In genomic region chr1:171647716-171648115, GRCm38 (mm10) we compare ENCODE assay signal across 20 mouse cellular contexts. TPM values are rescaled to one million over a fixed set of nuclear protein-coding genes. Genes with fewer than 3 reads are reported as not detected.
DNase-seq lines count a peak whose midpoint lies in the region; ATAC-seq and TF ChIP-seq lines count a peak whose summit lies in the region.
"Had no signal": no experiment of that assay in that cellular context is flagged by ENCODE, and none has a peak within 500 bp of the region (broad histone marks: within the 10 kb centered on the region; RNA-seq: fewer than 3 reads in every experiment).

No protein-coding gene starts in this region.

- H3K79me2 ChIP-seq in macrophage (ENCODE audit: inconsistent target), result peaks cover 68% of the 10 kb centered on the region

- WGBS in liver, postnatal 0 days (ENCODE audit: insufficient replicate concordance), result 72% methylated on average over 5 of the region's 5 CpGs
- 94% methylated on average over 5 of the region's 5 CpGs for WGBS in macrophage (ENCODE audit: missing documents)
- 88% methylated on average over 5 of the region's 5 CpGs for WGBS in forebrain, embryonic 10.5 days

- H3K4me2 ChIP-seq in liver, postnatal 0 days (ENCODE audit: low read depth, low read length), result peak overlapping the region; percentile 43; the same call in 1 of the 2 replicates
- H3K4me2 ChIP-seq: heart, embryonic 11.5 days; heart, embryonic 15.5 days; hindbrain, embryonic 13.5 days had no signal

- no peak for DNase-seq in liver, postnatal 0 days
- DNase-seq in liver, result no peak
- peak; percentile 33 to 37 for DNase-seq in B cell, adult 2 months
- DNase-seq in left cerebral cortex, postnatal 14 days (ENCODE audit: low spot score in 2 of 2), result no peak
- no peak for DNase-seq in kidney, adult 8-10 months
- DNase-seq in forebrain, embryonic 10.5 days (ENCODE audit: extremely low spot score, low spot score), result no peak
- DNase-seq: adrenal gland, postnatal 10 days; cerebellum, adult 18-20 months; cerebellum, adult 9-11 months; gastrocnemius, adult 2 months; gastrocnemius, postnatal 36 days; heart, adult 18-20 months; heart, postnatal 14 days had no signal

- H3K9me3 ChIP-seq in liver, postnatal 0 days (ENCODE audit: low read length), result no peaks in the 10 kb centered on the region
- no peaks in the 10 kb centered on the region for H3K9me3 ChIP-seq in forebrain, embryonic 10.5 days
- H3K9me3 ChIP-seq: embryonic facial prominence, embryonic 10.5 days; heart, embryonic 15.5 days; hindbrain, embryonic 13.5 days had no signal

- TF ChIP-seq EP300 in liver, postnatal 0 days (IDR thresholded peaks at IDR 0.05; ENCODE audit: low read depth), result no peak

- H3K36me3 ChIP-seq in liver, postnatal 0 days (replicated peaks; ENCODE audit: insufficient read depth, low read length), result no peaks in the 10 kb centered on the region
- peaks cover 13% of the 10 kb centered on the region; the same call in 1 of the 2 replicates for H3K36me3 ChIP-seq in macrophage (ENCODE audit: inconsistent target)
- H3K36me3 ChIP-seq in forebrain, embryonic 10.5 days (replicated peaks), result no peaks in the 10 kb centered on the region
- H3K36me3 ChIP-seq: embryonic facial prominence, embryonic 10.5 days; G1E; heart, embryonic 15.5 days; hindbrain, embryonic 13.5 days had no signal

- no peak overlapping the region for H3K9ac ChIP-seq in liver, postnatal 0 days (replicated peaks)
- H3K9ac ChIP-seq: heart, embryonic 15.5 days; hindbrain, embryonic 13.5 days had no signal

- peak overlapping the region; percentile 4; the same call in 1 of the 2 replicates for H3K4me3 ChIP-seq in liver, postnatal 0 days (ENCODE audit: low read depth, low read length)
- H3K4me3 ChIP-seq in macrophage (ENCODE audit: inconsistent target), result peak overlapping the region; percentile 55
- no peak overlapping the region for H3K4me3 ChIP-seq in forebrain, embryonic 10.5 days
- H3K4me3 ChIP-seq: embryonic facial prominence, embryonic 10.5 days; gastrocnemius, adult 2 months; heart, embryonic 15.5 days; hindbrain, embryonic 13.5 days had no signal

- no peak for ATAC-seq in liver, postnatal 0 days
- ATAC-seq: forebrain, embryonic 14.5 days had no signal

- intact Hi-C loops in left cerebral cortex, postnatal 14 days (cut with DNase I), result no loop called here

- H3K4me1 ChIP-seq in liver, postnatal 0 days (ENCODE audit: insufficient read depth), result no peaks in the 10 kb centered on the region
- no peaks in the 10 kb centered on the region for H3K4me1 ChIP-seq in forebrain, embryonic 10.5 days
- H3K4me1 ChIP-seq: embryonic facial prominence, embryonic 10.5 days; heart, embryonic 15.5 days; hindbrain, embryonic 13.5 days had no signal

- H3K27me3 ChIP-seq in liver, postnatal 0 days (ENCODE audit: insufficient read depth, low read length), result no peaks in the 10 kb centered on the region
- no peaks in the 10 kb centered on the region for H3K27me3 ChIP-seq in forebrain, embryonic 10.5 days (ENCODE audit: poor library complexity, severe bottlenecking)
- H3K27me3 ChIP-seq: heart, embryonic 15.5 days; hindbrain, embryonic 13.5 days had no signal

- TF ChIP-seq CTCF in liver, postnatal 0 days (IDR thresholded peaks at IDR 0.05; ENCODE audit: low read depth), result no peak

- H3K27ac ChIP-seq in liver, postnatal 0 days (ENCODE audit: low read depth), result peak overlapping the region; percentile 39; the same call in 1 of the 2 replicates
- peak overlapping the region; percentile 76 for H3K27ac ChIP-seq in macrophage
- no peak overlapping the region for H3K27ac ChIP-seq in forebrain, embryonic 10.5 days
- H3K27ac ChIP-seq: embryonic facial prominence, embryonic 10.5 days; gastrocnemius, adult 2 months; heart, embryonic 15.5 days; hindbrain, embryonic 13.5 days had no signal

RNA-seq across cellular contexts. Expression of gene Slamf7, which starts 5.1 kb away (rescaled TPM):
- 5.7 and 6.1 TPM in 2 replicates for polyA plus RNA-seq in liver, postnatal 0 days (2015; fragmentation: Nextera tagmentation; extraction: Ambion mirVana)
- total RNA-seq in macrophage (2018; cell fraction: chromatin; rRNA removed), result 1,000 to 10,000 TPM in 9 of 26 experiments, 100 to 1,000 TPM in 17; 248 to 1,912 (median 729) TPM
- 1,000 to 10,000 TPM in 1 of 26 experiments, 100 to 1,000 TPM in 25; 219 to 1,276 (median 582) TPM for total RNA-seq in macrophage (2018; cell fraction: cytosol; rRNA removed)
- 1,000 to 10,000 TPM in 13 of 26 experiments, 100 to 1,000 TPM in 13; 184 to 2,064 (median 1,037) TPM for total RNA-seq in macrophage (2018; cell fraction: nucleus; rRNA removed)
- 92.5 to 257 TPM (median 179 TPM) in 3 replicates for polyA plus RNA-seq in macrophage (2018)
- under 1 TPM in 1 of 2 experiments, not detected in 1; 0.11 TPM for total RNA-seq in left cerebral cortex, postnatal 14 days (2021)
- polyA plus RNA-seq in forebrain, embryonic 10.5 days (2016; fragmentation: Nextera tagmentation; extraction: Ambion mirVana), result not detected in 2 replicates
- polyA plus RNA-seq: embryonic facial prominence, embryonic 10.5 days; forebrain, embryonic 14.5 days; G1E; heart, embryonic 11.5 days; hindbrain, embryonic 13.5 days had no signal

RNA-seq across cellular contexts. Expression of gene Cd48, which starts 34.1 kb away (rescaled TPM):
- 17.2 and 17.9 TPM in 2 replicates for polyA plus RNA-seq in liver, postnatal 0 days (2015; fragmentation: Nextera tagmentation; extraction: Ambion mirVana)
- total RNA-seq in macrophage (2018; cell fraction: chromatin; rRNA removed), result 100 to 1,000 TPM in 25 of 26 experiments, 10 to 100 TPM in 1; 76.3 to 222 (median 181) TPM
- 100 to 1,000 TPM; 200 to 270 (median 237) TPM for total RNA-seq in macrophage (2018; cell fraction: cytosol; rRNA removed)
- 100 to 1,000 TPM; 137 to 292 (median 225) TPM for total RNA-seq in macrophage (2018; cell fraction: nucleus; rRNA removed)
- 230 to 330 TPM (median 260 TPM) in 3 replicates for polyA plus RNA-seq in macrophage (2018)
- under 1 TPM; 0.38 to 0.40 TPM for total RNA-seq in left cerebral cortex, postnatal 14 days (2021)
- polyA plus RNA-seq in forebrain, embryonic 10.5 days (2016; fragmentation: Nextera tagmentation; extraction: Ambion mirVana), result 0.31 TPM in 1 of 2 replicates, not detected in the other
- total RNA-seq: G1E had no signal
- polyA plus RNA-seq: G1E had no signal

RNA-seq across cellular contexts. Expression of gene Ly9, which starts 40.5 kb away (rescaled TPM):
- polyA plus RNA-seq in liver, postnatal 0 days (2015; fragmentation: Nextera tagmentation; extraction: Ambion mirVana), result 1.4 and 2.2 TPM in 2 replicates
- 100 to 1,000 TPM in 23 of 26 experiments, 10 to 100 TPM in 3; 76.8 to 200 (median 144) TPM for total RNA-seq in macrophage (2018; cell fraction: chromatin; rRNA removed)
- 100 to 1,000 TPM; 293 to 703 (median 450) TPM for total RNA-seq in macrophage (2018; cell fraction: cytosol; rRNA removed)
- total RNA-seq in macrophage (2018; cell fraction: nucleus; rRNA removed), result 100 to 1,000 TPM; 156 to 447 (median 313) TPM
- 199 to 492 TPM (median 394 TPM) in 3 replicates for polyA plus RNA-seq in macrophage (2018)
- total RNA-seq in left cerebral cortex, postnatal 14 days (2021), result not detected
- not detected in 2 replicates for polyA plus RNA-seq in forebrain, embryonic 10.5 days (2016; fragmentation: Nextera tagmentation; extraction: Ambion mirVana)
- total RNA-seq: gastrocnemius, adult 2 months had no signal
- polyA plus RNA-seq: forebrain, embryonic 14.5 days; G1E; heart, embryonic 11.5 days had no signal

Comparison
In these comparisons a context has a peak if more than half of its experiments do, and no peak if none do; other contexts are left out.
1. DNase-seq: peak in B cell, adult 2 months (2 of 2); none in liver, postnatal 0 days (single experiment), liver (single experiment), left cerebral cortex, postnatal 14 days (0 of 2), kidney, adult 8-10 months (0 of 2) and forebrain, embryonic 10.5 days (single experiment).
2. RNA of gene Slamf7, which starts 5.1 kb away (polyA plus RNA-seq): 92.5 to 257 TPM in macrophage; 5.7 to 6.1 TPM in liver, postnatal 0 days and not detected in forebrain, embryonic 10.5 days; every median in the first group is over 10 times any median in the second.
3. RNA of gene Cd48, which starts 34.1 kb away (polyA plus RNA-seq): 230 to 330 TPM in macrophage and 17.2 to 17.9 TPM in liver, postnatal 0 days; 0.31 TPM in forebrain, embryonic 10.5 days; every median in the first group is over 10 times any median in the second.
4. RNA of gene Ly9, which starts 40.5 kb away (polyA plus RNA-seq): 199 to 492 TPM in macrophage; 1.4 to 2.2 TPM in liver, postnatal 0 days and not detected in forebrain, embryonic 10.5 days; every median in the first group is over 10 times any median in the second.